Mouse (Mus musculus) urinary bladder, adult 2 months (tissue): ENCODE results near the gene Psmb9. TPM values are rescaled to one million over a fixed set of nuclear protein-coding genes. Genes with fewer than 3 reads are reported as not detected.

ENCODE experiments used
- DNase-seq: peaks from one replicate; pipeline ENCODE4 v3.0.0; 2022; ENCODE audit warnings: low spot score
- polyA plus RNA-seq: library from polyadenylated mRNA; depleted of rRNA; stranded (reverse); fragments of >200 nt; gene quantifications from 2 replicates; pipeline ENCODE4 v1.2.3, GENCODE M21; 2012

Psmb9 gene
- polyA plus RNA-seq, 1 experiment: 34.7 TPM

GRCm38 (mm10) chr17:34205746-34206176 is 18.2 kb upstream of the Psmb9 start:
- DNase-seq: no peak

GRCm38 (mm10) chr17:34205021-34205745 is 17.6 kb upstream of the Psmb9 start:
- no peak for DNase-seq

GRCm38 (mm10) chr17:34204303-34205010 is 16.9 kb upstream of the Psmb9 start:
- DNase-seq: peak; percentile 80

- DNase-seq: no peak
These were observed 15.9 kb upstream of the Psmb9 start, which contains the start of gene Tap2 for GRCm38 (mm10) chr17:34203444-34203843. TSS of gene Tap2 (plus strand) at chr17:34203527.

GRCm38 (mm10) chr17:34202760-34203442 is 15.3 kb upstream of the Psmb9 start:
- no peak for DNase-seq

- DNase-seq: no peak
These were observed 14.0 kb upstream of the Psmb9 start for GRCm38 (mm10) chr17:34201506-34202055.

- no peak for DNase-seq
These were observed 13.4 kb upstream of the Psmb9 start for GRCm38 (mm10) chr17:34200772-34201505.

GRCm38 (mm10) chr17:34200047-34200446 is 12.5 kb upstream of the Psmb9 start:
- DNase-seq: no peak

GRCm38 (mm10) chr17:34199050-34199619 is 11.6 kb upstream of the Psmb9 start:
- DNase-seq: no peak

- DNase-seq: no peak
These were observed 11.0 kb upstream of the Psmb9 start for GRCm38 (mm10) chr17:34198521-34198912.

GRCm38 (mm10) chr17:34197904-34198520 is 10.4 kb upstream of the Psmb9 start:
- no peak for DNase-seq

- DNase-seq: peak; percentile 59
These were observed 9.7 kb upstream of the Psmb9 start, which contains the start of gene Psmb8 for GRCm38 (mm10) chr17:34196941-34197894. TSS of gene Psmb8 (plus strand) at chr17:34197721.

- DNase-seq: no peak
These were observed 8.9 kb upstream of the Psmb9 start for GRCm38 (mm10) chr17:34196491-34196890.

GRCm38 (mm10) chr17:34194723-34195122 is 7.2 kb upstream of the Psmb9 start:
- no peak for DNase-seq

GRCm38 (mm10) chr17:34193468-34193867 is 5.9 kb upstream of the Psmb9 start:
- no peak for DNase-seq

- no peak for DNase-seq
These were observed 5.3 kb upstream of the Psmb9 start for GRCm38 (mm10) chr17:34192852-34193251.

GRCm38 (mm10) chr17:34188986-34189385 is 1.4 kb upstream of the Psmb9 start:
- DNase-seq: no peak

- peak; percentile 56 for DNase-seq
These were observed 446 bp upstream of the Psmb9 start for GRCm38 (mm10) chr17:34188010-34188409.

- no peak for DNase-seq
These were observed 691 bp downstream of the Psmb9 start for GRCm38 (mm10) chr17:34186885-34187260.

- DNase-seq: no peak
These were observed 2.0 kb downstream of the Psmb9 start for GRCm38 (mm10) chr17:34185526-34185925.
